Mouse (Mus musculus) NIH3T3 (cell line): ENCODE measurements around the gene Nt5dc2.

Source experiments
- DNase-seq: peaks from one replicate; pipeline ENCODE4 v3.0.0-alpha.2; 2012; ENCODE audit warnings: low read depth

The Nt5dc2 gene

DNA sequence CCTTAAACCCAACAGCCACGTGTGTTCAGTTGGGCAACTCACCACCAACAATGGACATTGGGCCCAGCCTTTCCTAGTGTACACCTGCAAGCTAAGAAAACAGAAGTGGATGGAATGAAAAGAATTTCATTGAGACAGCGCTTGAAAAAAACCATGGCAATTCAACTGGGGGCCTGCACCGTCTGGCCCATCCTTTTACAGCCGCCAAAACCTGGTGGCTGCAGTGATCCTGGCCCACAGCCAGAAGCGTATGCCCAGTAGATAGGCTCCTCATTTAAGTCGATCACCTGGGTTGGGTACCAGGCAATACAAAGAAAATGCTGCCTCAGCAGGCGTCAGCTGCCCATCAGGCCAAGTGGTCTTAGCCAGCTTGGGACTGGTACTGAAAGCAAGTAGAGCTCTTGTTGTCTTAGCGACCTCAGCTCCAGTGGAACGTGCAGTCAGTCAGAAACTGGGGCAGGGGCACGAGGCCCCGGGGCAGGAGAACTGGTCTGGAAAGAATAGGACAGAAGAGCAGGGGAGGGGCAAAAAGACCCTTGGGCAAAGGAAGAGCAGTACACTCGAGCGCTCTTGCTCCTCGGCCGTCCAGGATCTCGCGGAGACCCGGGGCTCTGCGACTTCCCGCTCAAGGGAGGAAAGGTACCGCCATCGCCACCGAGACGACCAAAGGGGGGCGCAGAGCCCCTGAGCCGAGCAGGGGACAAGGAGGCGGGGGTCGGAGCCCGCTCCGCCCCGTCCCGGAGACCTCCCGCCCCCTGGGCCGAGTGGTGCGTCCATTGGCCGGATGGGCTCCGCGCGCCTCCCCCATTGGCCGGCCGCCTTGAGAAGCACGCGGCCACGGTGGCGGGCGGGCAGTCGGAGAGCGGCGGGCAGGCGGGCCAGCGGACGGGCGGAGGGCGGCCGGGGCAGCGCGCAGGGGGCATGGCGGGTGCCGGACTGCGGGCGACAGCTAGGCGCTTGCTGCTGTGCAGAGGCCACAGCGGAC, at the start of gene Nt5dc2:
TSS of gene Nt5dc2 (plus strand) at position 818 of the 985 bp plus-strand sequence.
- peak; percentile 89 for DNase-seq

DNA sequence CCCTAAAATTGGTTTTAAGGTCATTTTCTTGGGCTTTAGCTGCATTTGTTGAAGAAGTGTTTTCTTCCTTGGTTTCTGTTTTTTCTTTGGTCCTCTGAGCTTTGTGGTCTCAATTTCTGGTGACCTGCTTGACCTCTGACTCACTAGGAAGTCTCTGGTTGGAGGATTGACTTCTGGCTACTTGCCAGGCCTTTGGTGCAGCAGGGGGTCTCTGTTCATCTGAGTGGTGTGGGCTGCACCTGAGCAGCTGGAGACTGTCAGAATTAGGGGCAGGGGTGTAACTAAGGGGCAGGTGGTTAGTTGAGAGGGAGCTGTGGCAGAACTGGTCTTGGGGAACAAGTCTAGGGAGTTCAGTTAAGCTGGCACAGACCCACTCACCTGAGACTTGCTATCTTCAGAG, 49.7 kb upstream of the Nt5dc2 start:
- peak; percentile 28 for DNase-seq

- no peak for DNase-seq
Observed at GRCm38 (mm10) chr14:31087433-31087832, 43.4 kb upstream of the Nt5dc2 start.

DNA sequence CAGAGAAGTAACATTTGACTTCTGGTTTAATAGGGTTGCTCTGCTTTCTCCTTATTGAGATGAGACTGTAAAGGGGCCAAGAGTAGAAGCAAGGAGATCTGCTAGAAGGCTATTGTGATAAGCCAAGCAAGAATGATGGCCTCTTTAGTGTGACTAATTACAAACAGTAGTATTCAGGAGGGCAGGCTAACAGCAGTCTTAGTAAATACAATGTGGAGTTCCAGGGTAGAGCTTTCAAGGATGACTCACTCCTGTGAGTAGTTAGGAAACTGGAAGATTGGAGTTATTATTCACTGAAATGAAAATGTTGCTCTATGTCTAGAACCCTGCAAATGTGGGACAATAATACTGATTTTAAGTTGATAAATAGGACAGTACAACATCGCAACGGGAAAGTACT, 42.3 kb upstream of the Nt5dc2 start:
- peak; percentile 22 for DNase-seq

DNA sequence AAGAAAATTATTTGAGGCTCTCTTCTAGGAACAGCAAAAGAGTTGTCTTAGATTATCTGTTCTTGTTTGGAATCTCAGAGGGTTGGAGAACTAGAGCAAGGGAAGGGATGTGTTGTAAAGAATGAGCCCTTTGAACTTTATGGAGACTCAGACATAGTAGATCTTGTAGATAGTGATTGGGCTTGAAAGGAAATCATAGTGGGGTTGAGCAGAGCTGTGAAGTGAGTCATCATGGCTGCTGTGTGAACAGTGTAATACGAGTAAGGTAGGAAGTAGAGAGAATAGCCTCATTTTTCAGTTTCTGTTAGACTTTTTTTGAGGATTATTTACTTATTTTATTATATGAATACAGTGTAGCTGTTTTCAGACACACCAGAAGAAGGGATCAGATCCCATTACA, 40.9 kb upstream of the Nt5dc2 start:
- peak; percentile 15 for DNase-seq

DNA sequence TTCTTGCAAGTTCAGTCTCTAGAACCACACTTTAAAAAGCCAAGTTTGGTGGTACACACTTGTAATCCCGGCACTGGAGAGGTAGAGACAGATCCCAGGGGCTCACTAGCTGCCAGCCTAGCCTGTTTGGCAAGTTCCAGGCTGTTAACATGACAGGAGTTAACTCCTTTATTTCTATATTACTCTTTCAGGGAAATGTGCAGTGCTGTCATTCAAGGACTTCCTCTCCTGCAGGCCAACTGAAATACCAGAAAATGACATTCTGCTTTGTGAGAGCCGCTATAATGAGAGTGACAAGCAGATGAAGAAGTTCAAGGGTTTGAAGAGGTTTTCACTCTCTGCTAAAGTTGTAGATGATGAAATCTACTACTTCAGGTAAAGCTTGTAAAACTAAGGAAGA, 25.7 kb upstream of the Nt5dc2 start:
- DNase-seq = no peak

DNA sequence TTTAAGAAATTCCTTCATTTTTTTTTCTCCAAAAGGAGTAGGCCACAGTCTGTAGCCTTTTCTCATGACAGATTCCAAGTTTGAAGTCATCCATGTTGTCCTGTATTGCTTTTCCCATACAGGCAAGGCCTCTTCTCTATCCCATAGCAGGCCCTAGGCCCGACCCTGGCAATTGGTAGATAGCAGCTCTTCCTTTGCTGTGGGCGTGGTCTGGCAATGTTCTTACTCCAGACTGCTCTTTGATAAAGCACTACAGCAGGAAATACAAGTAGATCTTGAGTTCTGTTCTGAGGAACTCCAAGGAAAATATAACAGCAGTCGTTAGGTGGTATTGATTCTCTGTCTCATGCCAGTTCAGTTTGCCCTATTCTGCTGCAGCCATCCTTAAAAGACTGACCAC, 20.2 kb upstream of the Nt5dc2 start:
- DNase-seq = no peak

DNA sequence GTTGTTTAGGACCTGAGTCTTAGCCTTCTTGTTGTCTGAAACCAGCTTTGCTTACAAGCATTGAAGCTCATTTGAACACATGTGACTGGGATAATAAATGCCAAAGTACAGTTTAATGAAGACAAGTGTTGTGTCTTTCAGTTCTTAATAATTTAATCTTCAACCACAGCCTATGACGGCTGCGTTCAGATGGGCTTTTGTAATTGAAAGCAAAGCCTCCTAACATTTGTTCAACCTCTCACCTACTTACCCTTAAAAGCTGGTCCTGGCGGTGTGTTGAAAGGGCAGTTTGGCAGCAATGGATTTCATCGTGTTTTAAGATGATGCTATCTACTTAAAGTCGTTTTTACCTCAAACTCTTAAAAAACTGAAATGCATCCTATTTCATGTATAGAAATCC, 18.7 kb upstream of the Nt5dc2 start:
- DNase-seq = no peak

DNA sequence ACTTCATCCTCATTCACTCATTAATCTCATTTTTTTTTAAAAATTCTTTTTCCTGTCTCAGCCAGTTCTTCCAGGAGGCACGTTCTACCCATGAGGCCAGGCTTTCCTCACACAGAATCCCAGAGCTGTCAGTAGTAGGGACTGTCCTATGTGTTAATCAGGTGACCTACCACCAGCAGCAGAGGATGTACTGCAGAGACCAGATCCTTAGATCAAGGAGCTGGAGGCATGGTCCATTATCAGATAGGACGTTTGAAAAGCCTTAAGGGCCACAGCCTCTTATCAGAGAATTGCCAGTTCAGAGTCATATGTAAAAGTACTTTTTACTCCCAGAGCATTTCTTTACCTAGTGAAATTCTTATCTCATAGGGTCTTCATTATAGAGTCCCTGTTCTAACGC, 16.8 kb upstream of the Nt5dc2 start:
- DNase-seq = no peak

- DNase-seq = no peak
Observed at GRCm38 (mm10) chr14:31115522-31115921, 15.3 kb upstream of the Nt5dc2 start.

GRCm38 (mm10) chr14:31125106-31126075, 5.5 kb upstream of the Nt5dc2 start:
- peak; percentile 53 for DNase-seq

GRCm38 (mm10) chr14:31126826-31127225, 4.0 kb upstream of the Nt5dc2 start:
- no peak for DNase-seq

DNA sequence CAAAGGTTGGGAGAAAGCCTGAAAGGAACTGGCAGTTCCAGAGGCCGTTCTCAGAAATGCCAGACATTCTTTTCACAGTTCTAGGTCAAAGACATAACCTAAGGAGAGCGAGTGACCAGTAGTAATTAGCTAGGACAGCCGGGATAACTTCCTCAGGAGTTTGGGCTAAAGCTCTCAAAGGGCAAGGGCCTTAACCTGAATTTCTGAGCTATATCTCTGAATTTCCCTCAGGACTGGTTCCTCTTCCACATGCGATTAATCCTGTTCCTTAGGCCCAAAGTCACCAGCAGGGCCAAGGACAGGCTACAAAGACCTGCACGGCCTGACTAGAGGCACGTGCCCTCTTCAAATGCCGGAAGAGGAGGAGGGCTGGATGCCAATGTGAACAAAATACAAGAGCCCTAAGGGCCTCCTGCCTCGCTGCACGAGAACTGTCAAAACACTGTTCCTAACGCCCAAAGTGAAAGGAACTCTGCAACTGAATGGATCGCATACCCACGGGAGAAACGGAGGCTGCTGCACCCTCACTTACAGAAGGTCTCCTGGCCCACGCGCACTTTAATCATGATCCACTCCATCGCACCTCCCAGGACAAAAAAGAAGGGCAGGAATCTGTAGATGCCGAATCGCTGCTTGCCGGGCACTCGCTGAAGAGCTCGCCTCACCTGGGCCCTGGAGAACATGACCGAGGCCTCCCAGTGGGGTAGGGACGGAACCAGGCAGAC, 2.6 kb upstream of the Nt5dc2 start:
- peak; percentile 73 for DNase-seq

DNA sequence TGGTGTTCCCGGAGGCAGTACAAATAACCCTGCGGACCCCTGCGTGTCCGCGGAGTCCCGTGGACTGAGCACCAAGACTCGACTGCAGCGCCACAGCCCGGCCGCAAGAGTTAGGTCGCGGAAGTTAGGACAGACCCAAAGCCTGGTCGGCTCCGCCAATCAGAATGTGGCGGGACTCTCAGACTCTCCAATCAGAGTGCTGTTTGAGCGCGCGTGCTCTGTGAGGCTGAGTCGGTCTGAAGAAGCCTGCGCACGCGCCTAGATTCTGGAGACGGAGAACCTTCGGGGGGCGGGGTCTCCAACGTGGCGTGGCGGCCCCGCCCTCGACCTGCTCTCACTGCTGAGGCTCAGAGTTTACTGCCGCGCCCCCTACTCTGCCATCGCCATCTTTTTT, 2.0 kb upstream of the Nt5dc2 start, which contains the start of gene Smim4:
TSS of gene Smim4 (minus strand) at position 131 of the 394 bp plus-strand sequence.
- DNase-seq = peak; percentile 98

GRCm38 (mm10) chr14:31129326-31130235, 1.3 kb upstream of the Nt5dc2 start:
- peak; percentile 5 for DNase-seq

GRCm38 (mm10) chr14:31131272-31131821, 494 bp downstream of the Nt5dc2 start:
- DNase-seq = peak; percentile 52

DNA sequence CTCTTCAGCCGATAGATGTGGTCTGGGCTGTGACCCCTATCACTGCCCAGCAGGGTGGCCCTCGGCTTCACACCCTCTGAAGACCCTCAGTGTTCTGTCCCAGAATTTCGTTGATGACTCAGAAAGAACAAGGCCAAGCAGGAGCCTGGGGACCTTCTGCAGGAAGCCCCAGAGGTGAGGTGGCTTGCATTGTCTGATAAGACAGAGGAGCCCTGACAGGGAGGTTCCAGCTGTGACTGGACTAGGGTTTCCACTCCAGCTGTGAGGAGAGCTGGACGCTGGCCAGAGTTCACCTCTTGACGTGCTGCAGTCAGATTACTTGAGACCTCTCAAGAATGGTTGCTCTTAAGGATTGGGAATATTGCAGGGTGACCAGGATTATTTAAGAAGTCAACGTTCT, 1.2 kb downstream of the Nt5dc2 start:
- DNase-seq = peak; percentile 44

GRCm38 (mm10) chr14:31132491-31132975, 1.7 kb downstream of the Nt5dc2 start:
- DNase-seq = no peak

DNA sequence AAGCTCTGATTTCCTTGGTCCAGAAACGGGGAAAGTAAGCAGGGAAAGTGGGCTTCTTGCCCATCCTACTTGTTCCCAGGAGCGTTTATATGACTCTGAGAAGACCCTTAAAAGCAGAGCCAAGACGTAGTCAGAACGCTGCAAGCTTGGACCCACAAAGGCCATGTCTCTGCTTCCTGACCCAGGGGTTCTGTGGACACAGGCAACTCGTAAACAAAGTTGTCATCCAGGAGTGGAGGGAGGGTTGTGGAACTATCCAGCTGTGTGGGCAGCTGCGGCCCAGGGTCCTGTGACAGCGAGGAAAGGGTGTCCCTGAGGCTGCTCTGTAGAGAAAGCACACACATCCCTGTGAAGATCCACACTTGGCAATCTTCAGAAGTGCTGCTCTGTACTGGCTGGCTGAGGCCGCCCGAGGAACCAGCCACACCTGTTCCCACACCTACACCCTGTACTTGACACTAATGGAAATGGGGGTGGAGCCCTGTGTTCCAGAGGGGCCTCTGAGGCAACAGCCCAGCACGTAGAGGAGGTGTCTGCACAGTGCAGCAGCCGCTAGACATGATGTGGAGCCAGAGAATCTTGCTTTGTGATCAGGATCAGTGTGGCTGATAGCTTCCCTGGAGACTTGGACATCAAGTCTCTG, 2.3 kb downstream of the Nt5dc2 start:
- no peak for DNase-seq
